Mouse (Mus musculus): ENCODE data around the gene Rasl12. TPM values are rescaled to one million over a fixed set of nuclear protein-coding genes. Genes with fewer than 3 reads are reported as not detected.

Gene Rasl12
- polyA plus RNA-seq, 1 experiment from 2014 or later, result 6.1 TPM

DNA sequence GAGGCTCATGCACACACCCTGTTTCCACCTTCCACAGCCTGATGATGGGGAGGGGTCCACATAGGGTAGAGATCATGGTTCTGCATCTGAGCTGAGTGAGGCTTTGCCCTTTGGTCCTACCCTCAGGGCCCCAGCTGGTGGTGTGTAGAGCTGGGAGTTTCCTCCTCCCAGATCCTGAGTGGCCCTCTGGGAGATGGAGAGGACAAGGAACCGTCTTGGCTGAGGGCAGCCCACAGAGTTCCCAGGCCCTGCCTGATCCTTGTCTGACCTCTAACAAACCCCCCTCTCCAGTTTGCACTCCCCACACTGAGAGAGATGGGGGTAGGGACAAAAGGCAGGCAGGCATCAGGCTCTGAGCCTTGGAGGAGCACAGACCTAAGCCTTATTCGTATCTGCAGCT, 3.9 kb upstream of the Rasl12 start:
- Histone ChIP-seq H3K27ac (replicated peaks) (no peak overlapping the region), H3K4me1 (peaks cover 16% of the 10 kb centered on the region), H3K9ac (replicated peaks) (no peak overlapping the region), H3K9me3 (no peaks in the 10 kb centered on the region), H3K27me3 (peaks cover 32% of the 10 kb centered on the region), H3K4me3 (no peak overlapping the region), H3K36me3 (no peaks in the 10 kb centered on the region), H3K4me2 (replicated peaks) (no peak overlapping the region)
- 77% methylated on average over 2 of the region's 2 CpGs for WGBS
- no peak for ATAC-seq (replicated peaks)

DNA sequence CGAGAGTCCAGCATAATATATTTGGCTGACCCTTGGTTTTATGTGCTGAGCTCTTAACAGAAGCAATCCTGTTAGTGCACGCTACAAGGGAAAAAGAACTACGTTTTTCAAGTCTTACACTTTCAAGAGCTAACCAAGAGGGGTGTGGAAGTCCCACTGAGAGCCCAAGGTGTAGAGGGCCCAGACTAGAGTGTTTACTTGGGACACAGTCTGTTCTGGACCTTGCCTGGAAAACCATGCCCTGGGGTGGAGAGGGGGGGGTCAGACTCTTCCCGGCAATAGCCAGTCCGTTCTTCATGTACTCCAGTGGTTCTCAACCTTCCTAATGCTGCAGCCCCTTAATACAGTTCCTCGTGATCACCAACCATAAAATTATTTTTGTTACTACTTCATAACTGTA, 1.6 kb downstream of the Rasl12 start:
- peaks cover 19% of the 10 kb centered on the region for H3K4me1 ChIP-seq
- H3K27me3 ChIP-seq, result no peaks in the 10 kb centered on the region
- 89% methylated on average over 6 of the region's 6 CpGs for WGBS
- H3K9ac ChIP-seq (replicated peaks), result no peak overlapping the region
- H3K4me2 ChIP-seq (replicated peaks), result no peak overlapping the region
- no peaks in the 10 kb centered on the region for H3K9me3 ChIP-seq
- no peaks in the 10 kb centered on the region for H3K36me3 ChIP-seq
- ATAC-seq (replicated peaks), result no peak
- no peak overlapping the region for H3K27ac ChIP-seq (replicated peaks)
- no peak overlapping the region for H3K4me3 ChIP-seq

DNA sequence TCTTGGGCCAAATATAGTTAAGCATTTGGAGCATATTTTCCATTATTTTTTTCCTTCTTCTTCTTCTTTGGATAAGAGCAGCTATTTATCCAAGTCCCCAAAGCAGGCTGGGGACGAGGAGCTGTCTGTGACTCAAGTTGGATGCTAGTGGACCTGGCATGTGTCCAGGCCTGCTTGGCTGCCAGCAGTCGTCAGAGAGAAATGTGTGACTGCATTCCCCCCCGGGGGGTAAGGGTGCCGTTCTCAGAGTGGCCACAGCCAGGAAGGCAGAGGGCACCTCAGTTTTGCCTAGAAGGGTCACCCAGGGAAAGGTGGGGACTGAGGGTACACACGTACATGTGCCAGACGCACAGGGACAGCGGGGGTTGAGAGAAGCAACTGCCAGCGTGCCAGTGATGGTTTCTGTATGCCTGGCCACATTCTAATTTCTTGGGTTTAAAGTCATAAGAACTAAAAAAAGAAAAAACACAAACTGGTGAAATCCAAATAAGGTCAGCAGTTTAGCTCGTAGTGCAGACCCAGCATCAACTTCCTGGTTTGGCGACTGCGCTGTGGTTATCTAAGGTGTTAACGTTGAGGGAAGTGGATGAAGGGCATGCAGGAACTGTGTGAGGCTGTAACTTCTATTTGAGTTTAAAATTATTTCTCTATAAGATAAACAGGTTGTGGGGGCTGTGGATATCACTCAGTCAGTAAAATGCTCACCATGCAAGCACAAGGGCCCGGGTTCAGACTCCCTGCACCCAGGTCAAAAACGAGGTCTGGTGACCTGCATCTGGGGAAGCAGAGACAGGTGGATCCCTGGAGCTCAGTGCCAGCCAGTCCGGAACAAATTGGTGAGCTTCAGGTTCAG, 6.3 kb downstream of the Rasl12 start:
- Histone ChIP-seq H3K27me3 (no peaks in the 10 kb centered on the region), H3K4me1 (peaks cover 8% of the 10 kb centered on the region), H3K9ac (replicated peaks) (no peak overlapping the region), H3K36me3 (no peaks in the 10 kb centered on the region), H3K4me2 (replicated peaks) (no peak overlapping the region), H3K4me3 (no peak overlapping the region), H3K9me3 (no peaks in the 10 kb centered on the region), H3K27ac (replicated peaks) (no peak overlapping the region; the same call in 1 of the 2 replicates)
- WGBS, result 66% methylated on average over 15 of the region's 15 CpGs
- ATAC-seq (replicated peaks), result no peak

DNA sequence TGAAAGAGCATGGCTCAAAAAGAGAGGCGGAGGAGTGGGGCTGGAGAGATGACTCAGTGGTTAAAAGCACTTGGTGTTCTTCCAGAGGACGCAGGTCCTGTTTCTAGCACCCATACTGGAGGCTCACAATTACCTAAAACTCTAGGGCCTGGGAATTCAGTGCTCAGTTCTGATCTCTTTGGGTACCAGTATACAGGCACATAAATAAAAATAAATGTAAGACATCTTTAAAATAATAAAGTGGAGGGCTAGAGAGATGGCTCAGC, 6.8 kb downstream of the Rasl12 start:
- Histone ChIP-seq H3K4me1 (peaks cover 8% of the 10 kb centered on the region), H3K27me3 (no peaks in the 10 kb centered on the region), H3K27ac (replicated peaks) (no peak overlapping the region), H3K9ac (replicated peaks) (no peak overlapping the region), H3K4me3 (no peak overlapping the region), H3K4me2 (replicated peaks) (no peak overlapping the region), H3K36me3 (no peaks in the 10 kb centered on the region), H3K9me3 (no peaks in the 10 kb centered on the region)
- 83% methylated on average over 2 of the region's 2 CpGs for WGBS
- ATAC-seq (replicated peaks), result no peak

DNA sequence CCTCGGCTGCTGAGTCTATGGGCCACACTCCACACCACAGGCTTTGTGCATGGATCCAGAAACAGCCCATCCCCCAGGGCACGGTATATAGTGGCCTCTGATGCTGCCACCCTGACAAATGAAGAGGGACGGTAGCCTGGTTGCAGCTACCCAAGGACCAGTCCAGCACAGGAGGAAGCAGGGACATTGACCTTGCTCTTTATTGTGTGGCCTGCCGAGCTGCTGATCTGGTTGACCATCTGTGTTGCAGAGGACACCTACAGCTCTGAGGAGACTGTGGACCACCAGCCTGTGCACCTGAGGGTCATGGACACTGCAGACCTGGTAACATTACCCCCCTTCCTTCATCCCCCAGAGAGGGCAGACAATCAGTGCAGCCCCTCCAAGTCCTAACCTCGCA, 9.0 kb downstream of the Rasl12 start:
- Histone ChIP-seq H3K4me2 (replicated peaks) (no peak overlapping the region), H3K9ac (replicated peaks) (no peak overlapping the region), H3K9me3 (no peaks in the 10 kb centered on the region), H3K4me3 (no peak overlapping the region), H3K36me3 (no peaks in the 10 kb centered on the region), H3K27ac (replicated peaks) (no peak overlapping the region), H3K27me3 (no peaks in the 10 kb centered on the region), H3K4me1 (peaks cover 8% of the 10 kb centered on the region)
- ATAC-seq (replicated peaks), result no peak
- WGBS, result 93% methylated on average over 5 of the region's 5 CpGs

DNA sequence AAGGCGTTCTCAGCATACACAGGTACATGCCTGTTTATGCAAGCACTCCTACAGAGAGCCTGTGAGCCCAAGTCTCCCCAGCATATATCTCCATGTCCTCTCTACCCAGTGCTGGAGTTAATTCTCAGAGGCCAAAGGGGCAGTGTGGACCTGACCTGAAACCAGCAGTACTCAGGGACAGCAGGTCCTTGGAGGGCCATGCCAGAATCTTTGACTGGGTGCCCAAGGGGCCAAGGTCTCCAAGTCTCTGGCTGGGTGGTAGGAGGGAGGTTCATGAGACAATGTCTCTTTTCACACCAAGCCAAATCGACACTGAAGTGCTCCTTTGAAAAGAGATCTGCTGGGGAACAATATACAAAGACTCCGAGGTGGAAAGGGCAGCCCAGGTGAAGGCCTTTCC, 9.6 kb downstream of the Rasl12 start:
- Histone ChIP-seq H3K4me2 (replicated peaks) (no peak overlapping the region), H3K9ac (replicated peaks) (no peak overlapping the region), H3K27ac (replicated peaks) (no peak overlapping the region), H3K4me1 (peaks cover 8% of the 10 kb centered on the region), H3K36me3 (no peaks in the 10 kb centered on the region), H3K9me3 (no peaks in the 10 kb centered on the region), H3K27me3 (no peaks in the 10 kb centered on the region), H3K4me3 (no peak overlapping the region)
- no peak for ATAC-seq (replicated peaks)
- 70% methylated on average over 3 of the region's 3 CpGs for WGBS

DNA sequence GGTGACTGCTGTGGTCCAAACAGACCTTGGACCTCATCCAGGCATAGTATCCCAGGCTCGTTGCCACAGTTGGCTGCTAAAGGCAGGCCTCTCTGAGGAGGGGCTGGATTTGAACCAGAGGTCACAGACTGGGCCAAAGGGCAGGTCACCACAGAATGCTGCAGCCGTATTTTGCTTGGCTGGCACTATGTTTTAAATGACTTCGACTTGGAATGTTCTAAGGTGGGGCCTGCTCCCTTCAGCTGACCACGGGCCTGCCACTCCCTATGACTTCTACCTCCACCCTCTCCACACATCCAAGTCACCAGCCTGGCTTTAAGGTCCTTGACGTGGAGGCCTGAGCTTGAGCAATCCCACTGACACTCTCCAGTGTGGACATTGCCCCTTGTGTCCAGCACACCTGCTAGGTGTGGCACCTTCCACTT, 10.6 kb downstream of the Rasl12 start:
- no peak overlapping the region for H3K27ac ChIP-seq (replicated peaks)
- no peak for ATAC-seq (replicated peaks)
- no peak overlapping the region for H3K9ac ChIP-seq (replicated peaks)
- no peaks in the 10 kb centered on the region for H3K36me3 ChIP-seq
- no peaks in the 10 kb centered on the region for H3K9me3 ChIP-seq
- no peak overlapping the region for H3K4me2 ChIP-seq (replicated peaks)
- no peak overlapping the region for H3K4me3 ChIP-seq
- no peaks in the 10 kb centered on the region for H3K27me3 ChIP-seq
- peaks cover 8% of the 10 kb centered on the region for H3K4me1 ChIP-seq
- WGBS, result 79% methylated on average over 5 of the region's 5 CpGs

DNA sequence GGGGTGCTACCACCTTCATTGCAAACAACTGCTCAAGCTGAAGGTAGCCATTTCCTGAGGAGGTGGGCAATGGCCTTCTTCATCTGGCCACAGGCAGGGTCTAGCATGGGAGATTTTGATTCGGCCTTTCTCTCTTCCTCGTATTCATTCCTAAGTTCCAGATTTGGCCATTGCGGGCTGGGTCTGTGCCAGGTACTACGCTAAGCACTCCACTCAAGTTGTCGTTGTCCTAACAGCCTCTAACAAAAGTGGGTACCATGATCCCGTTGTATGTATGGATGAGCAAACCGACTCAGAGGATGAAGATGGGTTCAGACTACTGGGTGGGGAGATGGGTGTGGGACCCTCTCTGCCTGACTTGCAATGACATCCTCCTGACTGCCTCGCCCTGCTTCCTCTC, 12.1 kb downstream of the Rasl12 start:
- no peak overlapping the region for H3K4me3 ChIP-seq
- no peak overlapping the region for H3K27ac ChIP-seq (replicated peaks)
- 88% methylated on average over 8 of the region's 8 CpGs for WGBS
- no peak overlapping the region for H3K9ac ChIP-seq (replicated peaks)
- H3K9me3 ChIP-seq, result no peaks in the 10 kb centered on the region
- no peaks in the 10 kb centered on the region for H3K4me1 ChIP-seq
- ATAC-seq (replicated peaks), result no peak
- no peaks in the 10 kb centered on the region for H3K27me3 ChIP-seq
- no peaks in the 10 kb centered on the region for H3K36me3 ChIP-seq
- no peak overlapping the region for H3K4me2 ChIP-seq (replicated peaks)

DNA sequence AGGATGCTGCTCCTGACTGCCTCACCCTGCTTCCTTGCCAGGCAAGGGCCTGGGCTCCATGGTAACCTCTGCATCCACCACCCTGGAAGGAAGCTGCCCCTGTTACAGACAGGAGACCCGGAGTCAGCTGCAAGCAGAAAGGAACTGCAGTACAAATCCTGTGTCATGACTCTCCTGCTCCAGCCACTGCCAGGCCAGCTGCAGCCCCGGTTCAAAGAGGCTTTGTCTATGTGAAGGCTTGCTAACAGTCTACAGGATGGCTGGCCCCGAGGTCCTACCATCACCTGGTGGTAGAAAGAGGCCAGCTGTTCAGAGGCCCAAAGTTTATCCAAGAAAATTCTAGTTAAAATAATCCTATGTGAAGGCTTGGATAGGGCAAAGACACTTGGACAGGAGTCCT, 13.0 kb downstream of the Rasl12 start:
- no peak overlapping the region for H3K4me2 ChIP-seq (replicated peaks)
- no peaks in the 10 kb centered on the region for H3K9me3 ChIP-seq
- 70% methylated on average over 3 of the region's 3 CpGs for WGBS
- H3K27ac ChIP-seq (replicated peaks), result no peak overlapping the region
- no peaks in the 10 kb centered on the region for H3K36me3 ChIP-seq
- no peak overlapping the region for H3K4me3 ChIP-seq
- H3K4me1 ChIP-seq, result no peaks in the 10 kb centered on the region
- H3K27me3 ChIP-seq, result no peaks in the 10 kb centered on the region
- no peak overlapping the region for H3K9ac ChIP-seq (replicated peaks)
- ATAC-seq (replicated peaks), result no peak

DNA sequence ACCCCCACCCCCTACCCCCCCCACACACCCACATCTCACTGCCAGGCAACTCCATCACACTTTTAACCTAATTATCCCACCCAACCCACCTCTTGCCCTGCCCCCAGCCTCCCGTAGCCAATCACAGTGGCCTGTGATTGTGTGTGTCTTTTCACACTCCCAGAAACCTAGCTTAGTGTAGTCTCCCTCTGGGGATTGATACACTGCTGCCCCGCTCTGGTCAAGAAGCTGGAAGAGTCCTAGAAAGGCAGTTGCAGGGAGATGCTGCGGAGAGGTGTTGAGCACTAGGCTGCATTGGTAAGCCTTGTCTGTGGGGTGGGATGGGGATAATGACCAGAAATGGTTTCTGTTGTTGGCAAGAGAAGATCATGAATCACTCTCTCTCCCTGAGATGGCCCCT, 19.4 kb downstream of the Rasl12 start:
- 24% methylated on average over 3 of the region's 3 CpGs for WGBS
- no peak overlapping the region for H3K27ac ChIP-seq (replicated peaks)
- H3K9me3 ChIP-seq, result no peaks in the 10 kb centered on the region
- ATAC-seq (replicated peaks), result no peak
- H3K4me1 ChIP-seq, result no peaks in the 10 kb centered on the region
- no peak overlapping the region for H3K4me3 ChIP-seq
- no peak overlapping the region for H3K9ac ChIP-seq (replicated peaks)
- H3K36me3 ChIP-seq, result no peaks in the 10 kb centered on the region
- no peaks in the 10 kb centered on the region for H3K27me3 ChIP-seq
- no peak overlapping the region for H3K4me2 ChIP-seq (replicated peaks)

DNA sequence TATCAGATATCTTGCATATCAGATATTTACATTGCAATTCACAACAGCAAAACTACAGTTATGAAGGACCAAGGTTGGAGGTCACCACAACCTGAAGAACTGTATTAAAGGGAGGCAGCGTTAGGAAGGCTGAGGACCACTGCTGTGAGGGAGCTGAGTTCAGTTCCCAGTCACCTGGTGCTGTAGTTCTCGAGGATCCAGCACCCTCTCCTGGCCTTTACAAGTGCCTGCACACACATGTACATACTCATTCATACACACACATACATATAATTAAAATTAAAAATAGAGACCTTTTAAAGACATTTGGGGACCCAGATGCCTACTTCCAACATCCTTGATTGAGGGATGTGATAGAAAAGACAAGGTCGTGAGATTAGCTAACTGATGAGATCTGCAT, 21.3 kb downstream of the Rasl12 start:
- Histone ChIP-seq H3K4me1 (no peaks in the 10 kb centered on the region), H3K9me3 (no peaks in the 10 kb centered on the region), H3K27ac (replicated peaks) (no peak overlapping the region), H3K4me3 (no peak overlapping the region), H3K27me3 (no peaks in the 10 kb centered on the region), H3K36me3 (no peaks in the 10 kb centered on the region), H3K9ac (replicated peaks) (no peak overlapping the region), H3K4me2 (replicated peaks) (no peak overlapping the region)
- ATAC-seq (replicated peaks), result no peak
- WGBS, result 79% methylated on average over 3 of the region's 3 CpGs

DNA sequence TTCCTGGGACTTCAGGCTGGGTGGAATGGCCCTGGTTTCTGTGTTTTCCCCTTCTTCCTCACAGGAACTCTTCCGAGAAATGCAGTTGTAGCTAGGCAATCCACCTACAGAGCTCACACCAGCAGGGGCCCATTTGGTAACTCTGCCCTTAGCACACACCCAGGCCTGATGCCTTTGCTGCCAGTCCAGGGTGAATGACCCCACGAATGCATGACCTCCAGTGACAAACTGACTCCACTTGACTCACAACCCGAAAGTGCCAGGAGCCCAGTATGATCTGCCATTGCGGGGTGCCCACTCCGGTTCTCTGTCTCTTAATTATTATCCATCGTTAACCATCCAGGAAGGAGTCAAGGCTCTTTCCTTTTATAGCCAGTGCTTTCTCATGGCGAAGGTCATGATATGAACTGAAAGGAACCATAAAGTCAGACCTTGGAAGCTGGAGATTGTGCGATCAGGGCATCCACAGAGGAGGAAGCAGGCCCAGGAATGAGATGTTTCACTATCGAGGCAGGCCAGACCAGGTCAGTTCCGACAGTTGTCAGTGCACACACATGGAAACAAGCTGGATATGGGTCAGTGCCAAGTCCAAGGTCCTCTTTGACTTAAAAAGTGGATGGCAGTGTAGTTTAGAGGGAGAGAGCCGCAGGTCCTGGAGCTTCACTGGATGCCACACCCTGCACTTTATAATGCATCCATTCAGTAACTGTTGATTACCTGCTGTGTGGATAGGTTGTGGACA, 24.6 kb downstream of the Rasl12 start, which contains the start of gene Slc51b:
Slc51b (minus strand) TSS at position 196 of the 742 bp plus-strand sequence.
- WGBS, result 76% methylated on average over 11 of the region's 11 CpGs
- H3K9me3 ChIP-seq, result no peaks in the 10 kb centered on the region
- H3K4me1 ChIP-seq, result no peaks in the 10 kb centered on the region
- no peak within 1 kb of the TSS for H3K4me3 ChIP-seq
- ATAC-seq (replicated peaks), result no peak
- H3K36me3 ChIP-seq, result no peaks in the 10 kb centered on the region
- H3K27ac ChIP-seq (replicated peaks), result no peak within 1 kb of the TSS
- H3K4me2 ChIP-seq (replicated peaks), result no peak within 1 kb of the TSS
- H3K9ac ChIP-seq (replicated peaks), result no peak within 1 kb of the TSS
- no peaks in the 10 kb centered on the region for H3K27me3 ChIP-seq
